Mouse (Mus musculus): Measurements from ENCODE around the gene Glb1l.
"Not testable (repeated sequence)": the region's sequence is repeated elsewhere in the genome, so short reads cannot be mapped to it uniquely, and the experiment has no call there.

Gene Glb1l

GRCm38 (mm10) chr1:75210136-75211087 is at the start of gene Glb1l, which contains the start of gene Stk16:
Gene Glb1l, minus strand, starts transcription at chr1:75210813.
Gene Stk16, plus strand, starts transcription at chr1:75210838.
- peak; percentile 87 to 96 for DNase-seq (ENCODE audit: low spot score in 2 of 2)

DNA sequence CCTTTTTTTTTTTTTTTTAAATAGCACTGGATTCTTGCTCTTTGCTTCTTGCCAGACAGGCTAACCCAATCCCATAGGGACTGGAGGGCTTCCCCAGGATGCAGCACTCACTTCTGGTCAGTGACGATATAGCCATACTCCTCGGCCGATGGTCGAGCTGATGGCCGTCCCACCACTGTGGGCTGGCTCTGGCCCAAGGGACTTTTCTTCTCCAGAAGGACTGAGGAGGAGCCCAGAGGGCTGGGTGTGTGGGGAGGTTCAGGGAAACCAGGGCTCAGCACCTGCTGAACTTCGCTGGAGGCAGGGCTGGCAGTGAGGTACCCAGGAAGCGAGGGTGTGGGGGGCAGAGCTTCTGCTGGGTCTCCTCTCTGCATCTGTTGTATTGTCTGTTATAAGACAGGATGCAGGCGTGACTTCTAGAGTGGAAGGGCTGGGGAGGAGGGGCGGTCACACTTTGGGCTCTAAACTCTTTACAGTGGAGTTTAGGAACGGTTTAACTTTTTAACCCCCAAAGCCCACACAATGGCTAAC is 45.0 kb upstream of the Glb1l start:
- DNase-seq (ENCODE audit: low spot score in 2 of 2): no peak

DNA sequence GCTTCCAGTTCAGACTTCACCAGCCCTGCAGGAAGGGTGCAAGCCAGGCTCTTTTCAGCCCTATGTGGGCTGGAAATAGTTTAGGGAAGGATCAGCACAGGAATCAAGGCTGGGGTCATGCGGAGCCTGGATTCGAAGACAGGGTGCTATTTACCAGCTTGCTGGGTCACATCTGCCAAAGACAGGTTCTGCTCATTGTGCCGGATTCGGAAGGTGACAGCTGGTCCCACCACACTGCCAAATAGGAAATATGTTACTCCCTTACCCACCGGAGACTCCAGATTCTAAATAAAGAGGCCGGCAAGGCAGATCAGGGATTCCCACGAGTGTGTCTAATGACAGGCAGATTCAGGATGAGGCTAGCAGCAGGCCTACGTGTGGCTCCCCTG is 44.0 kb upstream of the Glb1l start:
- no peak for DNase-seq (ENCODE audit: low spot score in 2 of 2)

GRCm38 (mm10) chr1:75253849-75254624 is 43.4 kb upstream of the Glb1l start:
- DNase-seq (ENCODE audit: low spot score in 2 of 2): peak in 1 of 2 experiments; percentile 92

DNA sequence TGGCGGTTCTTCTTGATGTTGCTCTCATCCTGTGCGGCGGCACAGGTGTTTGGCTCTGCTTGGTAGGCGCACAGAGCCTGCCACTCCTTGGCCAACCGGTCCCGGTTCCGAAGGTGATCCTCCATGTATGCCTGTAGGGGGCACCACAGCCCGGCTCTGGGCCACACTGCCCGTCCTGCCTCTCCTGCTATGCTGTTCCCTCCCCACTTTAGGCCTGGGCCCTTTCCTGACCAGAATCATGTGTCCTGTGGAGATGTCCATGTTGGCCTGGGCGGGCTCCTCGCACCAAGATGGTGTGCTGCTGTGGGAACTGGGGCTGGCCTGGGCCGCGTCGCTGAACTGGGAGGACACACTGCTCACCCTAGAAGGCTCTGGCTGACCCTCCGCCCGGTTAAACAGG is 42.4 kb upstream of the Glb1l start:
- DNase-seq (ENCODE audit: low spot score in 2 of 2): no peak

DNA sequence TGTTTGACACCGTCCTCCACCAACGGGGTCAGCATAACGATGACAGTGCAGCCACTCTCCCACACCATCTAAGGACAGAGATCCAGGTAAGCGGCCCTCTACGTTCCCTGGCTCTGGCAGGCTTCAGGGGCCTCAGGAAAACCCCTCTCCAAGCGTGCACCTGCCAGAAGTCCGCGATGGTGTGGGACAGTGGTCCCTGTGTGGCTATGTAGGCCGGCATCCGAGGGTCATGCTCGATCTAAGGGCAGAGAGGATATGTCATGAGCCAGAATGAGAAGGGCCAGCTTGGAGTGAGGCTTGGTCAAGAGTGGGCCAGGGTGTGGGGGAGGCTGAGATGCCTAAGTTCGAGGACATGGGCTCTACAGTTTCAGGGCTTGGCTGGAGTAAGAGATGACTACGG is 41.7 kb upstream of the Glb1l start:
- DNase-seq (ENCODE audit: low spot score in 2 of 2): no peak

DNA sequence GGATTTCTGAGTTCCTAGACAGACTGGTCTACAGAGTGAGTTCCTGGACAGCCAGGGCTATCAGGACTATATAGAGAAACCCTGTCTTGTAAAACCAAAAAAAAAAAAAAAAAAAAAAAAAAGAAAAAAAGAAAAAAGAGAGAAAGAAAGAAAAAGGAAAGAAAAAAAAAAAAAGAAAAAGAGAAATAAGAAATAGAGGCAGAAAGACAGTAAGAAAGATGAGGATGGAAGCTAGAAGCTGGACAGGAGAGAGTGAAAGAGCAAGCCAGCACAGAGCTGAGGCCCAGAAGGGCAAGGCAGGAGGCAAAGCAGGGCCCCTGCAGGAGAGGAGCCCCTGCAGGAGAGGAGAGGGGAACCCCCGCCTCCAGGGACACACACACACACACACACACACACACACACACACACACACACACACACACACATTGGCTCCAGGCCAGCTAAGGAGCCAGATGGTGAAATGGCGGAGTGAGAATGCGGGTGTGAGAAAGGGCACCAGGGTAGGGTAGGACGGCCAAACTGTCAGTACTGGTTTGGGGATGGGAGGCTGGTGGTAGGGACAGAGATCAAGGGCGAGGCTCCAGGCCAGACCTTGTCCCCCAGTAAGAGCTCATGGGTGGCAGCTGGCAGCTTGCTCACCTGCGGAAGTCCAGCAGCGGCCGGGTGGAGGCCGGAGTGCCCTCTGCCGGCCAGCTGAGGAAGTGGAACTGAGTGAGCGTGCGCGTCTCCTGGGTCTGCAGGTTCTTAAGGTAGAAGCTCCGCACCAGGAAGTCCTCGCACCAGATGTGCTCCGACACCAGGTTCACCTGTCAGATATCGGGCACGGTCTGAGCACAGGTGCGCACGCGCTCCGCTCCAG is 40.7 kb upstream of the Glb1l start:
- peak in 1 of 2 experiments; percentile 78 for DNase-seq (ENCODE audit: low spot score in 2 of 2)

GRCm38 (mm10) chr1:75250498-75250897 is 39.9 kb upstream of the Glb1l start:
- no peak for DNase-seq (ENCODE audit: low spot score in 2 of 2)

DNA sequence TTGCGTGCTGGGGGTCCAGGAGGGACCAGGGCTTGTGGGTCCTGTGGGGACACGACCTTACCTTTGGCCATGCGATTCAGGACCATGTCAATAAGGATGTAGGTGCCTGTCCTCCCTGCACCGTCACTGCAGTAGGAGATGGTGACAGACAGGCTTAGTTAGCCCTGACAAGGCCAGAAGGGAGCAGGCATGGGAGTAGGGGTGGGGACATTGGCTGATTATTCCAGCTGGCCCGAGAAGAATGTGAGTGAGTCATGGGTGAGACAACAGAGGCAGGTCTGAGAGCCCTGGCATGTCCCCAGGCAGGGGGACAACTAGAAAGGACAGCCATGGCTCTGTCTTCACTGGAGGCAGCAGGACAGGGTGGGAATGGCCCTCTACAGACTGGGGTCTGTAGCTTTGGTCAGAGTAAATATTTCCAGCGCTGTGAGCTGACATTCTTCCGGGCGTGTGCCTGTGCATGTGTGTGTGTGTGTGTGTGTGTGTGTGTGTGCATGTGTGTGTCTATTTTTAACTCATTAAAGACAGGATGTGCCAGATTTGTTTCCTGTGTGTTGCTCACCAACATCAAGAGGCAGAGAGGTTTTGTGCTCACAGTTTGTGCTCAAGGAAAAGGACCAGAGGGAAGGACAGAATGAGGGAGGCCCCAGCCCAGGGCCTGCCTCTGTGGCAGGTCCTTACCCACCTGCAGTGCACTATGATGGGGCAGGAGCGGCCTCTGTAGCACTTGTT is 37.6 kb upstream of the Glb1l start:
- DNase-seq (ENCODE audit: low spot score in 2 of 2): peak in 1 of 2 experiments; percentile 61

- DNase-seq (ENCODE audit: low spot score in 2 of 2): no peak
Observed at GRCm38 (mm10) chr1:75247071-75247930, 36.7 kb upstream of the Glb1l start.

DNA sequence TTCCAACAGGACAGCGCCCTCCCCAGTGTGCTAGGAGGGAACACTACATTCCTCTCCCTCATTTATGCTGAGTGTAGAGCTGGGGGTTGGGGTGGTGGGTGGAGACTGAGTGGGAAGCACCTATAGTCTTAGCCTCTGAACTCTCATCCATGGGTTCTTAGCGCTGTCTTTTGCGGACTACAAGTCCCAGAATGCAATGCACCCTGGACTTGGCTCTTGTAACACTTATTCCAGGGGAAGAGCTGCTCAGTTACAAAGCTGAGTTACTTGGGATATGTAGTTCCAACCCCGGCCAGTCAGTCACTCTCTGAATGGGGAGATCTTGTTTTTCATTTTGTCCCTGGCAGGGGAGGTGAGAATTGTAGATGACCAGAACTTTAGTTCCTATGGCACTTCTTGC is 34.2 kb upstream of the Glb1l start:
- DNase-seq (ENCODE audit: low spot score in 2 of 2): peak in 1 of 2 experiments; percentile 76

DNA sequence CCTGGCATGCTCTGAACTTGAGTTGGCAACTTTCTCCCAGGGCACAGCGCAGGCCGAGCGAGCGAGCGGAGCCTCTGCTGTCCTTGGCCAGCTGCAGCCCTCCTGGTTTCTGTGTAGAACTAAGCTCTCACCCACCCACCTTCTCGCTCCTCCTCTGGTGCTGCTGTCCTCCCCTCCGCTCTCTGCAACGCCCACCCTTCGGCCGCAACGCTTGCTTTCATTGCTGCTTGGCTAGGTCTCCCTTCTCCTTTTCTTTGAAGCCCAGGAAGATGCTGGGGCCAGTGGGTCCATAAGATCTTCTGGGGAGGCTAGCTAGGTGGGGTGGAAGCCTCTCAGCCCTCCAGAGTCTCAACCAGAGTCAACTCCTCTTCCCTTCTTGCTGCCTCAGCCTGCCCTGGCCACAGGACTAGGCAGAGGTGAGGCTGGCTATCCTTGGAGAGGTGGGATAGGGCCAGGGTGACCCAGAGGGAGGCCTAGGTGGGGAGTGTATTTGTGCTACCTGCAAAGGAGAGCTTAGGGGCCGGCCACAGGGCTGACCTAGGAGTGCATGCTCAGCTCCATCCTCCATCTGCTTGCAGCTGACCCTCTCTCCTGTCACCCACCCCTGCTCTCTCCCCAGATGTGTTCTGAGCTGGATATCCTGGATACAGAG is 33.7 kb upstream of the Glb1l start:
- DNase-seq (ENCODE audit: low spot score in 2 of 2): no peak

DNA sequence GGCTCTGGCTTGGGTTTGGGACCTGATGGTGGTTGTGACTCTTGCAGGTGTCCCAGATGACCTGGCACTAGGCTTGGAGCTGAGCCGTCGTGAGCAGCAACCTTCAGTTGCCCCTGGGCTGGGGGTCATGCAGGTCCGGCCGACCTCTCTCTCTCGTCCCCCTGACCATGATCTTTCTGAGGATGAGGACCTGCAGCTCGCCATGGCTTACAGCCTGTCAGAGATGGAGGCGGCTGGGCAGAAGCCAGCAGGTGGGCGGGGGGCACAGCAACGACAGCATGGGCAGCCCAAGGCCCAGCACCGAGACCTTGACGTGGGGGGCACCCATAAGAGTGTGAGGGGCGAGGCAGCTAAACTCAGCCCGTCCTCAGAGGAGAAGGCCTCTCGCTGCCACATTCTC is 32.8 kb upstream of the Glb1l start:
- DNase-seq (ENCODE audit: low spot score in 2 of 2): no peak

DNA sequence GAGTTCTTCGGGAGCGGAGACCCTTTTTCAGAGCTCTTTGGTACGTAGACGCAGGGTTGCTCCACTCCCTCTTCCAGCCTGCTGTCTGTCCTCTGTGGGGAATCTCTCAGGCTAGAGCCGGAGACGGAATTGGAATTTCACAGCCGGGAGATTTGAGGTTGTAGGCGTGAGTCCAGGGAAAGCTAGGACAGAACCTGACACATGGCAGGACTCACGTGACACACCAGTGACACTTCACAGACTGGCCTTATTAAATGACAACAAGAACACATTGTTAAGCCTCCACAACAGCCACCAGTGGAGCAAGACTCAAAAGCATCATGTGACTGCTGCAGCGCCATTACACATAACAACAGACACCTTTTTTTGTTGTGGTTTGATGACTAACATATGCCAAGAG is 29.0 kb upstream of the Glb1l start:
- peak in 1 of 2 experiments; percentile 67 for DNase-seq (ENCODE audit: low spot score in 2 of 2)

DNA sequence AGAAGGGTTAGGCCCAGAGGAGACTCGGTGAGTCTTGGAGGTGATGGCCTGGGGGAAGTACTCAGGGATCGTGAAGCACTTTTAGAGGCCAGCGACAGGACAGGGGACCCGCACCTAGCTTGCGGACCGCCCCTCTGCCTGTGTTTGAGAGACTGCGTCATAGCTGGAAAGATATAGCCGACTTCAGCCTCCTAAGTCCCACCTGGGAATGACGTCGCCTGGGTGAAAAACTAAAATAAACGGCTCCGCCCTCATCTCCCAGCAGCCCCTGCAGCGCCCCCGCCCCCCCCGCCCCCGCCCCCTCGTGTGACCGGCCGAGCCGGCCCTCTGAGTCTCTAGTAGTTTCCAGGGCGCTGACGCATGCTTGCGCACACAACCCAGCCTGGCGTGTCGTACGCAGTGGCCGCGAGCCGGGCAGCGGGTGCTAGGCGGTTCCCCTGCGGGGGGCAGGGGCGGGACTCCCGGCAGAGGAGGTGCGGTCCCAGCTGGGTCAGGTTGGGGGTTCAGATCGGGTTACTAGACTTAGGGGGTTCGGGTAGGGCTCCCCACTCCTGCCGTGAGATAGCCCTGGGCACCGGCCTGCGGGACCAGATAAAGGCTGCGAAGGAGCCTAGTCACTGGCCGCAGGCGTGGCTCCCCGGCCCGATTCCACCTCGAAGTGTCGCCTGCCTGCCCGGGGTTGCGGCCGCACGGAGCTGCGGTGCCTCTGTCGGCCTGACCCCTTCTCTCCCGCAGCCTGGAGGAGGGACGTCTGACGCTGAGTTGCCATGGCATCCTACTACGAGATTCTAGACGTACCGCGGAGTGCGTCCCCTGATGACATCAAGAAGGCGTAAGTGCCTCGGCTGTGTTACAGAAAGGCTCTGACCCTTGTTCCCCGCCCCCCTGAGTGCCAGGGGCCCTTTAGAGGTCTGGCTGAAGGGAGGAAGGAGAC is 25.8 kb upstream of the Glb1l start, which contains the start of gene Dnajb2:
Gene Dnajb2 (plus strand): TSS at position 290 of the 934 bp plus-strand sequence.
- peak in 1 of 2 experiments; percentile 86 for DNase-seq (ENCODE audit: low spot score in 2 of 2)

- peak in 1 of 2 experiments; percentile 84 for DNase-seq (ENCODE audit: low spot score in 2 of 2)
Observed at GRCm38 (mm10) chr1:75234606-75235005, 24.0 kb upstream of the Glb1l start.

DNA sequence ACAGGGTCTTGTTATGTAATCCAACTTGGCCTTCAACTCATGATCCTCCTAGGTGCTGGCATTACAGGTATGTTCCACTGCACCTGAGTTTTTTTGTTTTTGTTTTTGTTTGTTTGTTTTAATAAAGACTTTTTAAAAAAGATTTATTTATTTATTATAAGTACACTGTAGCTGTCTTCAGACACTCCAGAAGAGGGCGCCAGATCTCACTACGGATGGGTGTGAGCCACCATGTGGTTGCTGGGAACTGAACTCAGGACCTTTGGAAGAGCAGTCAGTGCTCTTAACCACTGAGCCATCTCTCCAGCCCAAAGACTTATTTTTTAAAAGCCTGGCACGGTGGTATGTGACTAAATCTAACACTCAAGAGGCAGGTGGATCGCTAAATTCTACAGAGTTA is 21.9 kb upstream of the Glb1l start:
- not testable (repeated sequence) for DNase-seq (ENCODE audit: low spot score in 2 of 2)

- DNase-seq (ENCODE audit: low spot score in 2 of 2): no peak
Observed at GRCm38 (mm10) chr1:75231664-75232152, 21.1 kb upstream of the Glb1l start, which contains the start of gene A630095N17Rik. Gene A630095N17Rik, minus strand, starts transcription at chr1:75232102.

Data from left cerebral cortex, adult 9 months (tissue).